Mouse (Mus musculus): ENCODE results near the gene Dexi. TPM values are rescaled to one million over a fixed set of nuclear protein-coding genes. Genes with fewer than 3 reads are reported as not detected.

The Dexi gene
- polyA plus RNA-seq, 1 experiment = 1.6 TPM

GRCm38 (mm10) chr16:10482343-10482742 is 60.5 kb downstream of the Dexi start:
- TF ChIP-seq GATA1 (IDR thresholded peaks at IDR 0.05; ENCODE audit: low read length) = no peak
- TF ChIP-seq TAL1 (IDR thresholded peaks at IDR 0.05; ENCODE audit: low read length) = no peak
- Histone ChIP-seq H3K36me3 (ENCODE audit: control insufficient read depth) (no peaks in the 10 kb centered on the region), H3K27me3 (ENCODE audit: control insufficient read depth) (no peaks in the 10 kb centered on the region), H3K4me3 (replicated peaks) (no peak overlapping the region), H3K9me3 (ENCODE audit: control insufficient read depth, low read length) (no peaks in the 10 kb centered on the region), H3K4me1 (ENCODE audit: control insufficient read depth) (no peaks in the 10 kb centered on the region)

- no peak for TF ChIP-seq GATA1 (IDR thresholded peaks at IDR 0.05; ENCODE audit: low read length)
- no peak for TF ChIP-seq TAL1 (IDR thresholded peaks at IDR 0.05; ENCODE audit: low read length)
- H3K27me3 ChIP-seq (ENCODE audit: control insufficient read depth) = no peaks in the 10 kb centered on the region
- H3K36me3 ChIP-seq (ENCODE audit: control insufficient read depth) = no peaks in the 10 kb centered on the region
- no peaks in the 10 kb centered on the region for H3K4me1 ChIP-seq (ENCODE audit: control insufficient read depth)
- no peak within 1 kb of the TSS for H3K4me3 ChIP-seq (replicated peaks)
- H3K9me3 ChIP-seq (ENCODE audit: control insufficient read depth, low read length) = no peaks in the 10 kb centered on the region
Observed at GRCm38 (mm10) chr16:10479857-10480256, 63.0 kb downstream of the Dexi start, which contains the start of gene Ciita. Gene Ciita, plus strand, starts transcription at chr16:10480059.

GRCm38 (mm10) chr16:10475919-10476318 is 66.9 kb downstream of the Dexi start:
- Histone ChIP-seq H3K9me3 (ENCODE audit: control insufficient read depth, low read length) (no peaks in the 10 kb centered on the region), H3K27me3 (ENCODE audit: control insufficient read depth) (no peaks in the 10 kb centered on the region), H3K4me3 (replicated peaks) (no peak overlapping the region), H3K4me1 (ENCODE audit: control insufficient read depth) (no peaks in the 10 kb centered on the region), H3K36me3 (ENCODE audit: control insufficient read depth) (no peaks in the 10 kb centered on the region)
- no peak for TF ChIP-seq TAL1 (IDR thresholded peaks at IDR 0.05; ENCODE audit: low read length)

GRCm38 (mm10) chr16:10474956-10475355 is 67.9 kb downstream of the Dexi start:
- Histone ChIP-seq H3K4me3 (replicated peaks) (no peak overlapping the region), H3K4me1 (ENCODE audit: control insufficient read depth) (no peaks in the 10 kb centered on the region), H3K36me3 (ENCODE audit: control insufficient read depth) (no peaks in the 10 kb centered on the region), H3K9me3 (ENCODE audit: control insufficient read depth, low read length) (no peaks in the 10 kb centered on the region), H3K27me3 (ENCODE audit: control insufficient read depth) (no peaks in the 10 kb centered on the region)
- no peak for TF ChIP-seq GATA1 (IDR thresholded peaks at IDR 0.05; ENCODE audit: low read length)
- TF ChIP-seq TAL1 (IDR thresholded peaks at IDR 0.05; ENCODE audit: low read length) = no peak

GRCm38 (mm10) chr16:10471950-10472349 is 70.9 kb downstream of the Dexi start:
- no peaks in the 10 kb centered on the region for H3K36me3 ChIP-seq (ENCODE audit: control insufficient read depth)
- no peak for TF ChIP-seq TAL1 (IDR thresholded peaks at IDR 0.05; ENCODE audit: low read length)
- H3K4me3 ChIP-seq (replicated peaks) = no peak overlapping the region
- H3K9me3 ChIP-seq (ENCODE audit: control insufficient read depth, low read length) = no peaks in the 10 kb centered on the region
- H3K27me3 ChIP-seq (ENCODE audit: control insufficient read depth) = no peaks in the 10 kb centered on the region
- H3K4me1 ChIP-seq (ENCODE audit: control insufficient read depth) = no peaks in the 10 kb centered on the region

GRCm38 (mm10) chr16:10468201-10468600 is 74.7 kb downstream of the Dexi start:
- H3K9me3 ChIP-seq (ENCODE audit: control insufficient read depth, low read length) = no peaks in the 10 kb centered on the region
- no peaks in the 10 kb centered on the region for H3K4me1 ChIP-seq (ENCODE audit: control insufficient read depth)
- no peaks in the 10 kb centered on the region for H3K36me3 ChIP-seq (ENCODE audit: control insufficient read depth)
- H3K27me3 ChIP-seq (ENCODE audit: control insufficient read depth) = no peaks in the 10 kb centered on the region
- TF ChIP-seq TAL1 (IDR thresholded peaks at IDR 0.05; ENCODE audit: low read length) (no peak), GATA1 (IDR thresholded peaks at IDR 0.05; ENCODE audit: low read length) (no peak)
- H3K4me3 ChIP-seq (replicated peaks) = no peak overlapping the region

GRCm38 (mm10) chr16:10467391-10468107 is 75.3 kb downstream of the Dexi start:
- TF ChIP-seq GATA1 (IDR thresholded peaks at IDR 0.05; ENCODE audit: low read length) = no peak
- no peak for TF ChIP-seq TAL1 (IDR thresholded peaks at IDR 0.05; ENCODE audit: low read length)
- H3K4me1 ChIP-seq (ENCODE audit: control insufficient read depth) = no peaks in the 10 kb centered on the region
- no peaks in the 10 kb centered on the region for H3K36me3 ChIP-seq (ENCODE audit: control insufficient read depth)

GRCm38 (mm10) chr16:10465011-10465681 is 77.7 kb downstream of the Dexi start:
- Histone ChIP-seq H3K4me1 (ENCODE audit: control insufficient read depth) (no peaks in the 10 kb centered on the region), H3K27me3 (ENCODE audit: control insufficient read depth) (no peaks in the 10 kb centered on the region), H3K36me3 (ENCODE audit: control insufficient read depth) (no peaks in the 10 kb centered on the region), H3K9me3 (ENCODE audit: control insufficient read depth, low read length) (no peaks in the 10 kb centered on the region), H3K4me3 (replicated peaks) (no peak overlapping the region)
- TF ChIP-seq GATA1 (IDR thresholded peaks at IDR 0.05; ENCODE audit: low read length) (no peak), TAL1 (IDR thresholded peaks at IDR 0.05; ENCODE audit: low read length) (no peak)

More at GRCm38 (mm10) chr16:10467391-10468107, 75.3 kb downstream of the Dexi start:
- no peaks in the 10 kb centered on the region for H3K27me3 ChIP-seq (ENCODE audit: control insufficient read depth)
- no peaks in the 10 kb centered on the region for H3K9me3 ChIP-seq (ENCODE audit: control insufficient read depth, low read length)
- H3K4me3 ChIP-seq (replicated peaks) = no peak overlapping the region

GRCm38 (mm10) chr16:10461178-10461577 is 81.7 kb downstream of the Dexi start:
- Histone ChIP-seq H3K4me1 (ENCODE audit: control insufficient read depth) (no peaks in the 10 kb centered on the region), H3K27me3 (ENCODE audit: control insufficient read depth) (no peaks in the 10 kb centered on the region), H3K36me3 (ENCODE audit: control insufficient read depth) (no peaks in the 10 kb centered on the region), H3K9me3 (ENCODE audit: control insufficient read depth, low read length) (no peaks in the 10 kb centered on the region), H3K4me3 (replicated peaks) (no peak overlapping the region)
- TF ChIP-seq TAL1 (IDR thresholded peaks at IDR 0.05; ENCODE audit: low read length) (no peak), GATA1 (IDR thresholded peaks at IDR 0.05; ENCODE audit: low read length) (no peak)
